Mouse (Mus musculus) lung, embryonic 14.5 days (tissue): ENCODE data around the gene Myo1d. TPM values are rescaled to one million over a fixed set of nuclear protein-coding genes. Genes with fewer than 3 reads are reported as not detected.

Experiments used
- ATAC-seq: fragments of 200-750 bp; cut with Nextera tagmentation; 2 replicates; pipeline ENCODE4 v1.8.0; 2017; ENCODE audit warnings: mild to moderate bottlenecking, moderate TSS enrichment, moderate library complexity; ENCODE audit not compliant: insufficient read depth
- DNase-seq: peaks from one replicate; pipeline ENCODE4 v3.0.0-alpha.2; 2015
- H3K27ac ChIP-seq: fragments of 300-500 bp; sonication (generic); 2 replicates; pipeline ENCODE4 v1.5.1; 2014; ENCODE audit warnings: low read depth, mild to moderate bottlenecking, moderate library complexity
- H3K27me3 ChIP-seq: fragments of 300-500 bp; sonication (generic); 2 replicates; pipeline ENCODE4 v1.6.1; 2014; ENCODE audit warnings: low read length, control low read depth; ENCODE audit not compliant: insufficient read depth
- H3K36me3 ChIP-seq: fragments of 300-500 bp; sonication (generic); 2 replicates; pipeline ENCODE4 v1.6.1; 2014; ENCODE audit warnings: control low read depth; ENCODE audit not compliant: insufficient read depth
- H3K4me1 ChIP-seq: fragments of 300-500 bp; sonication (generic); 2 replicates; pipeline ENCODE4 v1.6.1; 2014; ENCODE audit warnings: antibody characterized with exemption, control low read depth; ENCODE audit not compliant: insufficient read depth
- H3K4me2 ChIP-seq: fragments of 300-500 bp; sonication (generic); 2 replicates; pipeline ENCODE4 v1.6.1; 2014; ENCODE audit warnings: mild to moderate bottlenecking
- H3K4me3 ChIP-seq: fragments of 300-500 bp; sonication (generic); 2 replicates; pipeline ENCODE4 v1.5.1; 2014; ENCODE audit warnings: low read depth, low read length
- H3K9ac ChIP-seq: fragments of 300-500 bp; sonication (generic); 2 replicates; pipeline ENCODE4 v1.6.1; 2014
- H3K9me3 ChIP-seq: fragments of 300-500 bp; sonication (generic); 2 replicates; pipeline ENCODE4 v1.6.1; 2016; ENCODE audit warnings: low read depth, low read length, control low read depth
- CTCF ChIP-seq: IDR thresholded peaks from 2 replicates; pipeline ENCODE4 v1.5.1; 2016; ENCODE audit warnings: antibody characterized with exemption, low read depth
- WGBS: fragments of 180-500 bp; shearing (Covaris S2); extraction: QIAGEN DNeasy Blood & Tissue Kit; methylation state at CpG from one replicate; pipeline ENCODE4 v1.1.7; 2014; 5-methylcytosine and 5-hydroxymethylcytosine counted together
- polyA plus RNA-seq: library from polyadenylated mRNA; unstranded; fragments of >200 nt; fragmentation: Nextera tagmentation; extraction: Ambion mirVana; gene quantifications from 2 replicates; pipeline ENCODE4 v1.2.1, GENCODE M21; 2014

Gene Myo1d
- 16.1 and 17.2 TPM in 2 replicates for polyA plus RNA-seq

GRCm38 (mm10) chr11:80779527-80780344, at the start of gene Myo1d:
Gene Myo1d, minus strand, starts transcription at chr11:80780025.
- peak within 1 kb of the TSS; percentile 87 for H3K27ac ChIP-seq
- TF ChIP-seq CTCF: peak; percentile 80
- WGBS: under 1% methylated on average over 65 of the region's 87 CpGs
- peak within 1 kb of the TSS; percentile 64 for H3K9ac ChIP-seq
- peak; percentile 92 for DNase-seq
- H3K4me3 ChIP-seq: peak within 1 kb of the TSS; percentile 72
- no peaks in the 10 kb centered on the region for H3K9me3 ChIP-seq
- ATAC-seq: peak; percentile 94
- H3K4me2 ChIP-seq: peak within 1 kb of the TSS; percentile 91
- no peaks in the 10 kb centered on the region; the same call in 1 of the 2 replicates for H3K4me1 ChIP-seq
- H3K27me3 ChIP-seq: no peaks in the 10 kb centered on the region
- no peaks in the 10 kb centered on the region for H3K36me3 ChIP-seq

GRCm38 (mm10) chr11:80821794-80822193, 42.0 kb upstream of the Myo1d start:
- Histone ChIP-seq H3K36me3 (peaks cover 49% of the 10 kb centered on the region), H3K27me3 (no peaks in the 10 kb centered on the region), H3K27ac (0 out of 2 replicates have a peak overlapping the region, but pooled peaks have one; percentile 44), H3K9me3 (no peaks in the 10 kb centered on the region), H3K4me2 (no peak overlapping the region), H3K4me1 (peaks cover 3% of the 10 kb centered on the region; the same call in 1 of the 2 replicates), H3K4me3 (no peak overlapping the region), H3K9ac (no peak overlapping the region)
- no peak for ATAC-seq
- peak; percentile 58 for TF ChIP-seq CTCF
- peak; percentile 26 for DNase-seq
- 77% methylated on average over 9 of the region's 9 CpGs for WGBS

GRCm38 (mm10) chr11:80821296-80821695, 41.5 kb upstream of the Myo1d start:
- no peaks in the 10 kb centered on the region for H3K9me3 ChIP-seq
- DNase-seq (peak; percentile 59), ATAC-seq (peak; percentile 28; the same call in 1 of the 2 replicates)

GRCm38 (mm10) chr11:80820085-80820484, 40.3 kb upstream of the Myo1d start:
- no peaks in the 10 kb centered on the region for H3K27me3 ChIP-seq
- no peaks in the 10 kb centered on the region for H3K9me3 ChIP-seq
- peaks cover 66% of the 10 kb centered on the region for H3K36me3 ChIP-seq
- H3K4me2 ChIP-seq: no peak overlapping the region
- 90% methylated on average over 3 of the region's 3 CpGs for WGBS
- peaks cover 3% of the 10 kb centered on the region; the same call in 1 of the 2 replicates for H3K4me1 ChIP-seq
- no peak overlapping the region for H3K4me3 ChIP-seq
- DNase-seq (no peak), ATAC-seq (no peak)
- H3K27ac ChIP-seq: no peak overlapping the region
- H3K9ac ChIP-seq: no peak overlapping the region
- no peak for TF ChIP-seq CTCF

More at GRCm38 (mm10) chr11:80821296-80821695, 41.5 kb upstream of the Myo1d start:
- no peak overlapping the region for H3K4me2 ChIP-seq
- H3K4me3 ChIP-seq: no peak overlapping the region
- peaks cover 3% of the 10 kb centered on the region; the same call in 1 of the 2 replicates for H3K4me1 ChIP-seq
- no peaks in the 10 kb centered on the region for H3K27me3 ChIP-seq
- H3K36me3 ChIP-seq: peaks cover 54% of the 10 kb centered on the region
- H3K9ac ChIP-seq: no peak overlapping the region
- WGBS: 52% methylated on average over 14 of the region's 14 CpGs
- peak overlapping the region; percentile 44; the same call in 1 of the 2 replicates for H3K27ac ChIP-seq
- 0 out of 2 replicates have a peak, but pooled peaks have one; percentile 7 for TF ChIP-seq CTCF

GRCm38 (mm10) chr11:80818060-80818697, 38.4 kb upstream of the Myo1d start:
- TF ChIP-seq CTCF: peak; percentile 93
- H3K4me1 ChIP-seq: peaks cover 3% of the 10 kb centered on the region; the same call in 1 of the 2 replicates
- H3K27ac ChIP-seq: peak overlapping the region; percentile 48; the same call in 1 of the 2 replicates
- H3K9me3 ChIP-seq: no peaks in the 10 kb centered on the region
- peak; percentile 64 for ATAC-seq
- H3K27me3 ChIP-seq: no peaks in the 10 kb centered on the region
- H3K36me3 ChIP-seq: peaks cover 80% of the 10 kb centered on the region
- no peak overlapping the region for H3K4me3 ChIP-seq
- DNase-seq: peak; percentile 94
- 26% methylated on average over 11 of the region's 11 CpGs for WGBS
- 0 out of 2 replicates have a peak overlapping the region, but pooled peaks have one; percentile 18 for H3K4me2 ChIP-seq
- no peak overlapping the region for H3K9ac ChIP-seq

GRCm38 (mm10) chr11:80815354-80815753, 35.5 kb upstream of the Myo1d start:
- DNase-seq: no peak
- Histone ChIP-seq H3K4me3 (no peak overlapping the region), H3K27me3 (no peaks in the 10 kb centered on the region), H3K9ac (no peak overlapping the region), H3K27ac (no peak overlapping the region), H3K4me1 (peaks cover 14% of the 10 kb centered on the region), H3K4me2 (no peak overlapping the region), H3K36me3 (peaks cover 69% of the 10 kb centered on the region), H3K9me3 (no peaks in the 10 kb centered on the region)
- WGBS: 80% methylated on average over 7 of the region's 7 CpGs
- TF ChIP-seq CTCF: no peak
- no peak for ATAC-seq
